Mouse (Mus musculus) spleen, postnatal 36 days (tissue): ENCODE results near the gene Ctc1.
A peak's percentile ranks its signal among the peaks of the same experiment; 100 is the strongest.
"Not testable (repeated sequence)": the region's sequence is repeated elsewhere in the genome, so short reads cannot be mapped to it uniquely, and the experiment has no call there.

Source experiments
- DNase-seq, 2 experiments: peaks; one replicate each; pipeline ENCODE4 v3.0.0; 2022; ENCODE audit warnings: low spot score in 2 of 2, mixed read lengths in 1 of 2

Ctc1 gene

DNA sequence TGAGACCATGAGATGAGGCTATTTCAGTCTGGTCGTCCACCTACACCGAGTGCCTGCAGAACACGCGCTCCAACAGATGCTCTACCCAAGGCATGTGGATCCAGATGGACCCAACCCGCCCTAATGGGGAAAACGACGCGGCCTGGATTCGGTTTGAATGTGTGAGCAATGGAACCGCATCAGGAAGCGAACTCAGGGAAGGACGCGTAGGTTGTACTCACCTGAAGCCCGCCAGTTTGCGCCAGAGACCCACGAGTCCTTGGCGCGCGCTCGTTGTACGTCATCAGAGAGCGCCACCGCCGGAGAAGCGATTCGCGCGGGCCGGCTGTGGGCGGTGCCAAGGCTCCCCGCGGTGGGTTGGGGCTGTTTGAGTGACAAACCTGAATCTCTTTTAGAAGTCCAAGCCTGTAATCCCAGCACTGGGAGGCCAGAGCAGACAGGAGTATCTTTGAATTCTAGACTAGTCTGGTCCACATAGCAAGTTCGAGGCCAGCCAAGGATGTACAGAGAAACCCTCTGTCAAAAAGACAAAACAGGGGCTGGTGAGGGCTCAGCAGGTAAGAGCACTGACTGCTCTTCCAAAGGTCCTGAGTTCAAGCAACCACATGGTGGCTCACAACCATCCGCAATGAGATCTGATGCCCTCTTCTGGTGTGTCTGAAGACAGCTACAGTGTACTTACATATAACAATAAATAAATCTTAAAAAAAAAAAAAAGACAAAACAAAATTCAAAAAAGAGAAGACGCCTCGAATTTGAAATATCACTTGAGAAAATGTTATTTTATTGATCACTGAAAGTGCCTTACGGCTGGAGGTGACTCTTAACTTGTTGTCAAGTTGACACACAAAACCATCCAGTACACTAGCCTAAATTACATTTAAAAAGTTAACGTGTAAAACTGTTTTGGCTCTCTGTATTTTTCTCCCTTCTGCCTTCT, 7.3 kb upstream of the Ctc1 start, which contains the start of gene Pfas:
Gene Pfas, minus strand, starts transcription at position 279 of the 940 bp plus-strand sequence.
- DNase-seq: peak; percentile 89 to 92

- no peak for DNase-seq
Measured at GRCm38 (mm10) chr11:69009508-69009907, 6.2 kb upstream of the Ctc1 start.

- no peak for DNase-seq
Measured at GRCm38 (mm10) chr11:69010400-69011323, 5.0 kb upstream of the Ctc1 start.

DNA sequence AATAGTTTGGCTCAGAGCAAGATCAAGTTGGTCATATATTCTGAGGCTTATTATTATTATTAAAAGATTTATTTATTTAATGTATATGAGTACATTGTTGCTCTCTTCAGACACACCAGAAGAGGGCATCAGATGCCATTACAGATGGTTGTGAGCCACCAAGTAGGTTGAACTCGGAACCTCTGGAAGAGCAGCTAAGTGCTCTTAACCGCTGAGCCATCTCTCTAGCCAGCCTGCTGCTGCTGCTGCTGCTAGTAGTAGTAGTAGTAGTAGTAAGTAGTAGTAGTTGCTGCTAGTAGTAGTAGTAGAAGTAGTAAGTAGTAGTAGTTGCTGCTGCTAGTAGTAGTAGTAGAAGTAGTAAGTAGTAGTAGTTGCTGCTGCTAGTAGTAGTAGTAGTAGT, 4.3 kb upstream of the Ctc1 start:
- not testable (repeated sequence) for DNase-seq

DNA sequence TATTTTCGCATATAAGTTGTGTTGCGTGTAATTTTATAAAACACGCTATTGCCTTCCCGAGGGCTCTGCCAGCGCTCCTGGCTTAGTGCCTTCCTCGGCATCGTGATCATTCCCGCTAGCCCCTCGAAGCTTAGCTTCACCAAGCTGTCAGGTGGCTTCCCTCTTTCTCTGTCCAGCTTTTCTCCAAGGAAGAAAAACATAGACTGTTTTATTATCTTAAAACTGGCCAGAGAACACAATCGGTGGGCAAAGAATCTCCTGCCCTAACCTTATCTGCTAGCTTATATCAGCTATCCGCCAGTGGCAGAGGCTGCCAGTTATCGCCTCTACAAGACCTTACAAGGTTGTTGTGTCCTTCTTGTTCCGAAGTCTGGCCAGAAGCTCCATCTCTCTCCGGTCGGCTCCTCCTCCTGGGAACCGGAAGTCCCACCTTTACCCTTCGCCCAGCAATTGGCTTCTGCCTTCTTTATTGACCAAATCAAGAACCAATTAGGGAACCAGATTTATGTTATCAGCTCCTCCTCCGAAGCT, 3.6 kb upstream of the Ctc1 start:
- DNase-seq: peak; percentile 91 to 92

DNA sequence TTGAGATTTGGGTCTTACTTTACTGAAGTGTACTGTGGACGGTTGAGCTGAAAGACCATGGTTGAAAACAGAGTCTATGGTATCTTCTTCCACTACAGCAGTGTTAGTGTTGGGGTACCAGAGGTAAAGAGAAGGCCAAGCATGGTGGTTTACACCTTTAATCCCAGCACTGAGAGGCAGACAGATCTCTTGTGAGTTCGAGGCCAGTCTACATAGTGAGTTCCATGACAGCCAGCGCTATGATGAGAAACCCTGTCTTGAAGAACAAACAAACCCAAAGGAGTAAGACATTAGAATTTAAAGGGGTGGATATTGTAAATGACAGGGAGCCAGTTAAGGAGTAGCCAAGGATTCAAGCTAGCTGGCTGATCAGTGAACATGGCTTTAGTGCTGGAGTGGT, 1.0 kb downstream of the Ctc1 start:
- DNase-seq: no peak

- DNase-seq: peak in 1 of 2 experiments; percentile 0
Measured at GRCm38 (mm10) chr11:69020691-69021090, 5.0 kb downstream of the Ctc1 start.

DNA sequence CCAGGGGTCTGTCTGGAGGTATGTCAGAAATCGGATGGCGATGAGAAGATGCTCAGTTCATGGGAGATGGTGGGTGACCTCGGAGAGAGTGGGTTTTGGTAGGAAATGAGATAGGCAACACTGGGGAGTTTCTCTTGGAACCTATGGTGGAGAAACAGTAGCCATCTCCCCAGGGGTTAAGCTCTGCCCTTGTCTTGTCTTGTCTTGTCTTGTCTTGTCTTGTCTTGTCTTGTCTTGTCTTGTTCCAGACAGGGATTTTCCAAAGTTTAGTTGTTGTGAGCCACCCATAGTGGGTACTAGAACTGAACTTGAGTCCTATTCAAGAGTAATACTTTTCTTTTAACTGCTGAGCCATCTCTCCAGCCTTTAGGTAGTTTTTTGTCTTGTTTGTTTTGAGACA, 10.9 kb downstream of the Ctc1 start:
- no peak for DNase-seq

- no peak for DNase-seq
Measured at GRCm38 (mm10) chr11:69028805-69029204, 13.1 kb downstream of the Ctc1 start.

GRCm38 (mm10) chr11:69033552-69033951, 17.8 kb downstream of the Ctc1 start:
- DNase-seq: no peak

GRCm38 (mm10) chr11:69034585-69034984, 18.9 kb downstream of the Ctc1 start:
- DNase-seq: no peak

DNA sequence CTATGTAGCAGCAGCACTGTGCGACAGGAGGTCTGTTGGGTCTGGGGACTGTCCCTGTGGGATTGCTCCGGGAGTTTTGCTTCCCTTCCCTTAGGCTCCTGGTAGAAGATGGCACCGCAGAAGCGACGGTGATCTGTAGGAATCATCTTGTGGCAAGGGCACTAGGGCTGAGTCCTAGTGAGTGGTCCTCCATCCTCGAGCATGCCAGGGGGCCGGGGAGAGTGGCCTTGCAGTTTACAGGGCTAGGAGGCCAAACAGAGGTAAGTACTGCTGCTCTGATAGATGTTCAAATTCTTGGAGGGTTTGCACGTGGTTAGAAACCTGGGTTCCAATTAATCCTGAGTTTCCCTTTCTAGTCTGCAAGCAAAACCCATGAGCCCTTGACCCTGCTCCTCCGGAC, 19.7 kb downstream of the Ctc1 start:
- DNase-seq: no peak

DNA sequence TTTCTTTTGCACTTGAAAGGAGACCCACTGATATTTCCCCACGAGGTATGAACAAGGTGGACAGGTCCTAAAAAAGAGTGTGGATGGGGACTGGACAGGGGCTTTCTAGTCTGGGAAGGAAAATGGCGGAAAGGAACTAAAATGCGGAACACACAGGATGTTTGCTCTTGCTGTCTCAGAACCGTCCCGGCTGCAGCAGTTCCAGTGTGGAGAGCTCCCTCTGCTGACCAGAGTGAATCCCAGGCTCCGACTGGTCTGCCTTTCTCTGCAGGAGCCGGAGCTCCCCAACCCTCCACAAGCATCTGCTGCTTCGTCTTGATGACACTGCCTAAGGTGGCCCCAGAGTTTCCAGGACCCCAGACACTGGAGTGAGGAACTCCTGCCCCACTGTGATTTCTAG, 20.1 kb downstream of the Ctc1 start:
- DNase-seq: peak; percentile 85 to 86

- peak; percentile 82 to 87 for DNase-seq
Measured at GRCm38 (mm10) chr11:69036486-69037230, 20.9 kb downstream of the Ctc1 start.

- DNase-seq: peak; percentile 81 to 87
Measured at GRCm38 (mm10) chr11:69037231-69038061, 21.7 kb downstream of the Ctc1 start.

- DNase-seq: no peak
Measured at GRCm38 (mm10) chr11:69038173-69038572, 22.5 kb downstream of the Ctc1 start.

DNA sequence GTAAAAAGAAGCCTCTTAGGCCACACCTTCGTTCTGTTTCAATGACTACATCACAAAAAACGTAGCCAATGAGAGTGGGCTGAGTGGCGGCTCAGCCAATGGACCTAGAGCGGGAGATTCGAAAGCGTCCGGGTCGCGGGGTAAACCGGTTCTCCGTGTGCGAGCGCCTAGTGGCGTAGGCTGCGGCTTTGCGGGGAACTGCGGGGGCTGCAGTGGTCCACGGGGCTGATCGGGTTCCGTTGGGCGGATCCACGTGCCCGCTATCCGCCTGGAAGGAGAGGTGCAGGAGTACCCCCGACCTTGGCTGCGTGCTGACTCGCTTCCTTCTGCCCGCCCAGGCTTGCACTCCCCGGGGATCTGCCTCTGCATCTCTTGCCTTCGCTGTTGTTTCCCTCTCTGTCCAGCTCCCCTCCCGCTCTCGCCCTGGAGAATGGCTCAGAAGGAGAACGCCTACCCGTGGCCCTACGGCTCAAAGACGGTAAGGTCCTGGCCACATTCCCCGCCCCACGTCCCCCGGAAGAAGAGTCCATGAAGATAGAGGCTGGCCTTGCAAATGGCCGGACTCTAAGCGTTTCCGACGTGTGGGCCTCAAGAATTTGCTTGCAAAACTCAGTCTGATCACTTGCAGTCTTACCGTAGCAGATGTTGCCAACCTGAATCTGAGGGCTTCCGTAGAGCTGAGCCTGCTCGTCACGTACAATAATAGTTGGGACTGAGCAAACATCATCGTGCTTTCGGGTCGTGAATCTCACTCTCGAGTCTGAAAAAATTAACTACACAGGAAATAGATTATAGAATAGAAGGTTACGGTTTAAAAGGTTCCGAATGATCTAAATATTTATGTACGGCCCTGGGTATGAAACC, 30.1 kb downstream of the Ctc1 start, which contains the start of gene Aurkb:
Gene Aurkb, plus strand, starts transcription at position 117 of the 864 bp plus-strand sequence.
- DNase-seq: peak; percentile 81 to 87

DNA sequence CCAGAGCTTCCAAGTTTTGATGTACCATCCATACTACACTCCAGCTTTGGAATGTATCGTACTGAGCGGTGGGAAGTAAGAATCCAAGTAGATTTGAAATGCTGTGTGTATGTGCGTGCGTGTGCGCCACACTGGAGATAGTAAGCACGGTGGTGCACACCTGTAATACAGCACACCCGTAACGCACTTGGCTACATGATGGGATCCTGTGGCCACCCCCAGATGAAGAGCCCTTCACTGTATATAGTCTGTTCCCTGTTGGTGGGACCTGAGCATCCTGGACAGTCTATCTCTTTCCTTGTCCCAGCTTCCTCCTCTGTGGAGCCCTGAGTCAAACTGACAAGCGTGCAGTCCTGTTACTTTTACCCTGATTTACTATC, 30.7 kb downstream of the Ctc1 start:
- DNase-seq: no peak

- no peak for DNase-seq
Measured at GRCm38 (mm10) chr11:69047592-69047991, 31.9 kb downstream of the Ctc1 start.
